Mouse (Mus musculus): ENCODE measurements around the gene Gm20388. TPM values are rescaled to one million over a fixed set of nuclear protein-coding genes. Genes with fewer than 3 reads are reported as not detected.

Gm20388 gene
- total RNA-seq, 1 experiment: 27.0 TPM

DNA sequence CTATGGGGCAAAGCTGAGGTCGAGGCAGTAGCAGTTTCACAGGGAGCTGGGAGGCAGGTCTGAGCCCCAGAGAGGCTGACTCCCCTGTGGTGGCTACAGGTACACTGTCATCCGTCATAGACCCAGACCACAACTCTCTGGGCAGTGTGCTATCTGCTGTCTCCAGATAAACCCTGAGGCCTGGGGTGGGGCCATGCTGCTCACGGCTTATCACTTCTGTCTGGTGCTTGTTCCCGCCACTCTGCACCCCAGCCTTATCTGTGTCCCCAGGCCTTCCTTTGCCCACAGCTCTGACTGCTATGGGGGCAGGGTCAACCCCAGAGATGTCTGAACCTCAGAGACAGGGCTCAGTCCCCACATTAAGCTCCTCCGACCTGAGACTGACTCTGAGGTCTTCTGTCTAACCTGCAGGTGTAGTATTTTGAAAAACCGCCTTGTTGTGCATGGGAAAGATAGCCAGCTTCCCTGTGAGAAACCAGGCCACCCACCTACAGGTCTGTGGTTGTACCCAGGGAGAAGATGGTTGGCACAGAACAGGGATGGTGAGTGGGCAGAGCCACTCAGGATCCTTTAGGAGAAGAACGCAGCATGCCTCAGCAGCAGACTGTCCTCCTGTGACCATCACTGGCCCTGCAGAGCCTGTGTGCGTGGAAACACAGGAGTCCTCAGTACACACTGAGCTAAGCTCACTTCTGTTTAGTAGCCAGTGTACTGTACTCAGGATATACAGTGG lies 461.2 kb downstream of the Gm20388 start:
- TF ChIP-seq MAFK (IDR thresholded peaks at IDR 0.05; ENCODE audit: insufficient read depth, low read depth, low read length) (no peak), HCFC1 (IDR thresholded peaks at IDR 0.05; ENCODE audit: borderline replicate concordance, insufficient read depth, low read length) (no peak), ZNF384 (IDR thresholded peaks at IDR 0.05; ENCODE audit: low read depth, low read length) (no peak), CHD2 (IDR thresholded peaks at IDR 0.05; ENCODE audit: low read depth, low read length) (no peak)
- no peaks in the 10 kb centered on the region for H3K36me3 ChIP-seq (ENCODE audit: control insufficient read depth, insufficient read depth, low read length, poor library complexity, severe bottlenecking)
- no peak for DNase-seq (ENCODE audit: low read depth, low spot score)
- H3K4me3 ChIP-seq (ENCODE audit: insufficient read depth in 1 of 2, low read depth in 1 of 2, low read length in 2 of 2, poor library complexity in 1 of 2, severe bottlenecking in 1 of 2): no peak overlapping the region
- H3K27ac ChIP-seq (ENCODE audit: insufficient read depth, low read depth, low read length, poor library complexity, severe bottlenecking): no peak overlapping the region
- in situ Hi-C loops (cut with MboI; ENCODE audit: low sequenced_read_pairs in 2 of 2, unreplicated experiment in 2 of 2): no loop called here
- no peaks in the 10 kb centered on the region for H3K9me3 ChIP-seq (ENCODE audit: control insufficient read depth, insufficient read depth, low read depth, low read length)
- peaks cover 4 to 27% of the 10 kb centered on the region in 2 experiments; a peak in 2 of 4 replicates for H3K4me1 ChIP-seq (ENCODE audit: control insufficient read depth in 2 of 2, insufficient read depth in 2 of 2, low read length in 2 of 2, poor library complexity in 1 of 2)
- H3K9ac ChIP-seq (ENCODE audit: insufficient read depth, low read depth, low read length, poor library complexity, severe bottlenecking): no peak overlapping the region

DNA sequence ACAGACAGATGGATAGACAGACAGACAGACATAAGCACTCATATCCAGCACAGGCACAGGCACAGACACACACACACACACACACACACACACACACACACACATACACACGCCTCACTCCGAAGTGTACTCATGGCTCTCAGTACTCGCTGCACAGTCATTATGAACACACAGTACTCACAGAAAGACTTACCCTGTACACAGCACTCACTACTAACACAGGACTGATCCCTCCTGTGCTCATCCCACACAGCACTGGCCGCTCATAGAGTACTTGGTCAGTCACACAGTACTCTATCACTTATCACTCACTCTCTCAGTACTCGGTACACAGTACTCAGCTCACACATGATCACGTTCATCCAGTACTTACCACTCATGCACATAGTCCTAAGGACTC lies 462.0 kb downstream of the Gm20388 start:
- Histone ChIP-seq H3K27ac (ENCODE audit: insufficient read depth, low read depth, low read length, poor library complexity, severe bottlenecking) (no peak overlapping the region), H3K4me3 (ENCODE audit: insufficient read depth in 1 of 2, low read depth in 1 of 2, low read length in 2 of 2, poor library complexity in 1 of 2, severe bottlenecking in 1 of 2) (no peak overlapping the region), H3K9ac (ENCODE audit: insufficient read depth, low read depth, low read length, poor library complexity, severe bottlenecking) (no peak overlapping the region), H3K36me3 (ENCODE audit: control insufficient read depth, insufficient read depth, low read length, poor library complexity, severe bottlenecking) (no peaks in the 10 kb centered on the region), H3K9me3 (ENCODE audit: control insufficient read depth, insufficient read depth, low read depth, low read length) (no peaks in the 10 kb centered on the region), H3K4me1 (ENCODE audit: control insufficient read depth in 2 of 2, insufficient read depth in 2 of 2, low read length in 2 of 2, poor library complexity in 1 of 2) (peaks cover 4 to 34% of the 10 kb centered on the region in 2 experiments; a peak in 2 of 4 replicates)
- in situ Hi-C loops (cut with MboI; ENCODE audit: low sequenced_read_pairs in 2 of 2, unreplicated experiment in 2 of 2): no loop called here
- no peak for DNase-seq (ENCODE audit: low read depth, low spot score)
- TF ChIP-seq MAFK (IDR thresholded peaks at IDR 0.05; ENCODE audit: insufficient read depth, low read depth, low read length) (no peak), ZC3H11A (IDR thresholded peaks at IDR 0.05; ENCODE audit: borderline replicate concordance, low read depth, low read length) (no peak), HCFC1 (IDR thresholded peaks at IDR 0.05; ENCODE audit: borderline replicate concordance, insufficient read depth, low read length) (no peak), CHD2 (IDR thresholded peaks at IDR 0.05; ENCODE audit: low read depth, low read length) (no peak), ZNF384 (IDR thresholded peaks at IDR 0.05; ENCODE audit: low read depth, low read length) (no peak)

DNA sequence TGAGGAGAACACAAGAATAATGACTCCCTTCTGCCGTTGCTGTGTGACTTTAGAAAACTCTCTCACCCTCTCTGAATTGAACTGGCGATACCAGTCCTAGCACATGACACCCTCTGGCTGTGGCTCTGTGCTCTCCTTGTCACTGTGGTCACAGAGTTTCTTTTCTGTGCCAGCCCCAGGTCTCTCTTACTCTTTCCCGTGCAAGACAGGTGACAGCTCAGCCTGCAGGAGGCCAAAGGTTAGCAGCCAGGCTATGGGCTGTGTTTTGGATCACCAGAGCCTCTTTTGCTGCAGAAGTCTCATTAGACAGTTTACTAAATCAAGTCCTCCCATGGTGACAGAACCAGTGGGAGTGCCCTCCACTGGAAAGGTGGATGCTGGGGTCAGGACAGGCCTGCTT lies 463.0 kb downstream of the Gm20388 start:
- no peaks in the 10 kb centered on the region for H3K36me3 ChIP-seq (ENCODE audit: control insufficient read depth, insufficient read depth, low read length, poor library complexity, severe bottlenecking)
- no peak overlapping the region for H3K4me3 ChIP-seq (ENCODE audit: insufficient read depth in 1 of 2, low read depth in 1 of 2, low read length in 2 of 2, poor library complexity in 1 of 2, severe bottlenecking in 1 of 2)
- DNase-seq (ENCODE audit: low read depth, low spot score): no peak
- in situ Hi-C loops (cut with MboI; ENCODE audit: low sequenced_read_pairs in 2 of 2, unreplicated experiment in 2 of 2): no loop called here
- H3K9ac ChIP-seq (ENCODE audit: insufficient read depth, low read depth, low read length, poor library complexity, severe bottlenecking): no peak overlapping the region
- no peaks in the 10 kb centered on the region for H3K9me3 ChIP-seq (ENCODE audit: control insufficient read depth, insufficient read depth, low read depth, low read length)
- TF ChIP-seq CHD2 (IDR thresholded peaks at IDR 0.05; ENCODE audit: low read depth, low read length): no peak
- no peak for TF ChIP-seq ZC3H11A (IDR thresholded peaks at IDR 0.05; ENCODE audit: borderline replicate concordance, low read depth, low read length)
- TF ChIP-seq MAFK (IDR thresholded peaks at IDR 0.05; ENCODE audit: insufficient read depth, low read depth, low read length): no peak
- no peak for TF ChIP-seq HCFC1 (IDR thresholded peaks at IDR 0.05; ENCODE audit: borderline replicate concordance, insufficient read depth, low read length)
- TF ChIP-seq ZNF384 (IDR thresholded peaks at IDR 0.05; ENCODE audit: low read depth, low read length): no peak
- H3K27ac ChIP-seq (ENCODE audit: insufficient read depth, low read depth, low read length, poor library complexity, severe bottlenecking): no peak overlapping the region
- H3K4me1 ChIP-seq (ENCODE audit: control insufficient read depth in 2 of 2, insufficient read depth in 2 of 2, low read length in 2 of 2, poor library complexity in 1 of 2): peaks cover 4 to 39% of the 10 kb centered on the region in 2 experiments; a peak in 2 of 4 replicates

DNA sequence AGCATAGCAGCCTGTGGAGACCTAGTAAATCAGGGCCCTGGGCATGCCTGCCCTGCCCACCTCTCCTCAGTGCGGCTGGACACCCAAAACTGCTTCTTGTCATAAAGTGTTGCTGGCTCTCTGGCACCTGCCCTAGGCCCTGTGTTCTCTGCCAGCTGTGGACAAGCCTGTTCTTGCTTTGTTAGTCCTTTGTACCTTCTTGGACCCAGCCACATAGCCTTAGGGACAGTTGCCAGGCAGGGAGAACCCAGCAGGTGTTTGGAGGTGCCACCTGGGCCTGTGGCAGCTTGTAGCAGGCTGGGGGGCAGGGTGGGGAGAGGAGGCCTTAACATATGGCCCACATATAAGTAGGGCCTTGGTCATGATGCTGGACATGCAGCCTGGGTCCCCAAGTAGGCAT lies 463.4 kb downstream of the Gm20388 start:
- Histone ChIP-seq H3K36me3 (ENCODE audit: control insufficient read depth, insufficient read depth, low read length, poor library complexity, severe bottlenecking) (no peaks in the 10 kb centered on the region), H3K9ac (ENCODE audit: insufficient read depth, low read depth, low read length, poor library complexity, severe bottlenecking) (no peak overlapping the region), H3K4me1 (ENCODE audit: control insufficient read depth in 2 of 2, insufficient read depth in 2 of 2, low read length in 2 of 2, poor library complexity in 1 of 2) (peaks cover 4 to 41% of the 10 kb centered on the region in 2 experiments; a peak in 2 of 4 replicates), H3K4me3 (ENCODE audit: insufficient read depth in 1 of 2, low read depth in 1 of 2, low read length in 2 of 2, poor library complexity in 1 of 2, severe bottlenecking in 1 of 2) (no peak overlapping the region), H3K27ac (ENCODE audit: insufficient read depth, low read depth, low read length, poor library complexity, severe bottlenecking) (no peak overlapping the region), H3K9me3 (ENCODE audit: control insufficient read depth, insufficient read depth, low read depth, low read length) (no peaks in the 10 kb centered on the region)
- in situ Hi-C loops (cut with MboI; ENCODE audit: low sequenced_read_pairs in 2 of 2, unreplicated experiment in 2 of 2): no loop called here
- TF ChIP-seq HCFC1 (IDR thresholded peaks at IDR 0.05; ENCODE audit: borderline replicate concordance, insufficient read depth, low read length) (no peak), MAFK (IDR thresholded peaks at IDR 0.05; ENCODE audit: insufficient read depth, low read depth, low read length) (no peak), ZNF384 (IDR thresholded peaks at IDR 0.05; ENCODE audit: low read depth, low read length) (no peak), ZC3H11A (IDR thresholded peaks at IDR 0.05; ENCODE audit: borderline replicate concordance, low read depth, low read length) (no peak), CHD2 (IDR thresholded peaks at IDR 0.05; ENCODE audit: low read depth, low read length) (no peak)
- no peak for DNase-seq (ENCODE audit: low read depth, low spot score)
